Mouse (Mus musculus): ENCODE results near the gene Cct8. TPM values are rescaled to one million over a fixed set of nuclear protein-coding genes. Genes with fewer than 3 reads are reported as not detected.
A peak's percentile ranks its signal among the peaks of the same experiment; 100 is the strongest.
"Not testable (repeated sequence)": the region's sequence is repeated elsewhere in the genome, so short reads cannot be mapped to it uniquely, and the experiment has no call there.

Cct8 gene
- polyA plus RNA-seq, 1 experiment from 2014 or later = 379 TPM

DNA sequence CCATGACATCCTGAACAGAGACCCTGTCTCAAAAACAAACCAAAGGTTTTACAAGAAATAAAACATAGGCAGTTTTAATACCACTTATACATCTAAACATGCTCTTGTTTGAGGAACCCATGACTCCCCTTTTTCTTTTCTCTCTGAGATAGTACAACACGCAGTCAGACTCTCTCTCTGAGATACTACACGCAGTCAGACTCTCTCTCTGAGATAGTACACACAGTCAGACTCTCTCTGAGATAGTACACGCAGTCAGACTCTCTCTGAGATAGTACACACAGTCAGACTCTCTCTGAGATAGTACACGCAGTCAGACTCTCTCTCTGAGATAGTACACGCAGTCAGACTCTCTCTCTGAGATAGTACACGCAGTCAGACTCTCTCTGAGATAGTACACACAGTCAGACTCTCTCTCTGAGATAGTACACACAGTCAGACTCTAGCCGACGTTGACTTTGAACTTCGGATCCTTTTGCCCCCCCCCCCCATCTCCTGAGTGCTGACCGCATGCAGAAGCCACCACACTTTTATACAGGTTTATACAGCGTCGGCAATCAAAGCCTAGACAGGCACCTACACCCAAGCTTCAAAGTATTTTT is 3.4 kb downstream of the Cct8 start:
- H3K27ac ChIP-seq (replicated peaks); H3K27me3 ChIP-seq (replicated peaks); H3K4me3 ChIP-seq (replicated peaks); H3K9me3 ChIP-seq (replicated peaks); ATAC-seq (ENCODE audit: low FRiP score); H3K4me2 ChIP-seq; H3K9ac ChIP-seq (replicated peaks): not testable (repeated sequence)
- 96% methylated on average over 12 of the region's 12 CpGs for WGBS
- Histone ChIP-seq H3K4me1 (peaks cover 23% of the 10 kb centered on the region), H3K36me3 (peaks cover 56% of the 10 kb centered on the region)

DNA sequence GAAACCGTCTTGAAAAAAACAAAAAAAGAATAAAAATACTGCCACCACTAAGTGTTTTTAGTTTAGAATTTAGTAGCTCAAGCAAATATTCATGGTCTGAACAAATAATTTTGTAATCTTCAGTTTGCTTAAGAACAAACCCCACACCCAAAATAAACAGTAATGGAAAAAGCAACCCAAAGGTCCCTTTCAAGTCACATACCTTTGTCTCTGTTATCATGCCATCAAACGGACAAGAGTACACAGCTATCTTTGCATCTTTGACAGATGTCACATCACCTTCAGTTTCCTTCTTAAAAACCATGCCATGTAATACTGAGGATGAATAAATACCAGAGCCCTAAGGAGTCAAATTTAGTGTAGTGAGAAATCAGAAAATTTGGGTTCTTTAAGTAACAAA is 7.1 kb downstream of the Cct8 start:
- Histone ChIP-seq H3K4me2 (no peak overlapping the region), H3K4me1 (no peaks in the 10 kb centered on the region), H3K9ac (replicated peaks) (no peak overlapping the region), H3K27ac (replicated peaks) (no peak overlapping the region), H3K27me3 (replicated peaks) (no peaks in the 10 kb centered on the region), H3K9me3 (replicated peaks) (no peaks in the 10 kb centered on the region), H3K4me3 (replicated peaks) (no peak overlapping the region), H3K36me3 (peaks cover 90% of the 10 kb centered on the region)
- 92% methylated on average over 2 of the region's 2 CpGs for WGBS
- no peak for ATAC-seq (ENCODE audit: low FRiP score)

DNA sequence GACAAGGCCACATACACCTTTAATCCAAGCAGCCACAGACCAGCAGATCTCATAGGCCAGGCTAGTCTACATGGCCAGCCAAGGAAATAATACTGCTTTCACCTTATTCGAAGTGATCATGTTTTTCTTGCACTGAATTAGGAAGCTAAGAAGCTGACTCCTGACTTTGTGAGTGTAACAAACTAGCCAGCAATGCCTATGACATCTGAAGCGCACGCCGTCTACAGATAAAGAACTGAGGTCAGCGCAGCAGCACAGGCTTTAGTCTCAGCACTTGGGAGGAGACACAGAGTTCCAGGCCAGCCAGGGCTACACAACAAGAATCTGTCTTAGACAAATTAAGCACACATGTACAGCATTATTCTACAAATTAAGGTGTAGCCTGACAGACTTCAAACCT is 8.9 kb downstream of the Cct8 start:
- Histone ChIP-seq H3K4me1 (no peaks in the 10 kb centered on the region), H3K9me3 (replicated peaks) (no peaks in the 10 kb centered on the region), H3K9ac (replicated peaks) (no peak overlapping the region), H3K4me3 (replicated peaks) (no peak overlapping the region), H3K36me3 (peaks cover 93% of the 10 kb centered on the region), H3K4me2 (no peak overlapping the region), H3K27me3 (replicated peaks) (no peaks in the 10 kb centered on the region), H3K27ac (replicated peaks) (no peak overlapping the region)
- no peak for ATAC-seq (ENCODE audit: low FRiP score)
- 97% methylated on average over 5 of the region's 5 CpGs for WGBS

DNA sequence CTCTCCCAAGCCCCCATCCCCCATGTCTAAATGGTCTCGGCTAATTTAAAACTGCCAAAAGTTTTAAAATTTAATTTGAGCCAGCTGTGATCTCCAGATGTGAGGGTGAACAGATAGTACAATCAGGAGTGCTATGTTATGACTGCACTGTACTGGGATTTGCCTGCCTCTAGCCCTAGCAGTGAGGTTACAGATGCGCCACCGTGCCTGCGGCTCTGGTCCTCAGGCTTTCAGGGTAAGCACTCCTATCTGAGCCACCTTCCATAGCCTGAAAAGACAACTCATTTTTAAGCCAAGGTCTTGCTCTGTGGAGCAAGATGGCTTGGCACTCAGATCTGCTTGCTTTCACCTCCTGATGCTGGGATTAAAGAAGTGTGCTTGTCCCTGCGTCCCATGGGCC is 11.3 kb downstream of the Cct8 start:
- 93% methylated on average over 5 of the region's 5 CpGs for WGBS
- Histone ChIP-seq H3K36me3 (peaks cover 75% of the 10 kb centered on the region), H3K4me3 (replicated peaks) (no peak overlapping the region), H3K27ac (replicated peaks) (no peak overlapping the region), H3K27me3 (replicated peaks) (no peaks in the 10 kb centered on the region), H3K9ac (replicated peaks) (no peak overlapping the region), H3K4me2 (no peak overlapping the region), H3K9me3 (replicated peaks) (no peaks in the 10 kb centered on the region), H3K4me1 (no peaks in the 10 kb centered on the region)
- no peak for ATAC-seq (ENCODE audit: low FRiP score)

DNA sequence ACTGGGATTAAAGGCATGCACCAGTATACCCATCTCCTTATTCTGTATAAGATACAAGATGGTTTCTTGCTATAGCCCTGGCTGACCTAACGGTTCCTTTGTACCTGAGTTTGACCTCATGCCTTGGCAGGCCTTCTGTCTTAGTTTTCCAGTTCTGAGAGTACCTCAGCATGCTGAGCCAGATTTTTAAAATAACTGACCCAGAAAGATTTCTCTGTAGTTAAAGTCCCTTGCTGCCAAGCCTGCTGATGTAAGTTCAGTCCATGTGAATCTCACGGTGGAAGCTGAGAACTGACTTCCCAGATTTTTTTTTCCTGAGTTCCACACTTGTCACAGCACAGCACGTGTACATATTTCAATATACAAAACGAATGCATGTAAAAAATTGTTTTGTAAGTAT is 25.1 kb downstream of the Cct8 start:
- Histone ChIP-seq H3K27me3 (replicated peaks) (no peaks in the 10 kb centered on the region), H3K27ac (replicated peaks) (no peak overlapping the region), H3K36me3 (peaks cover 74% of the 10 kb centered on the region), H3K9ac (replicated peaks) (no peak overlapping the region), H3K4me2 (no peak overlapping the region), H3K4me3 (replicated peaks) (no peak overlapping the region), H3K9me3 (replicated peaks) (no peaks in the 10 kb centered on the region), H3K4me1 (no peaks in the 10 kb centered on the region)
- no peak for ATAC-seq (ENCODE audit: low FRiP score)
- WGBS = 93% methylated on average over 4 of the region's 4 CpGs

DNA sequence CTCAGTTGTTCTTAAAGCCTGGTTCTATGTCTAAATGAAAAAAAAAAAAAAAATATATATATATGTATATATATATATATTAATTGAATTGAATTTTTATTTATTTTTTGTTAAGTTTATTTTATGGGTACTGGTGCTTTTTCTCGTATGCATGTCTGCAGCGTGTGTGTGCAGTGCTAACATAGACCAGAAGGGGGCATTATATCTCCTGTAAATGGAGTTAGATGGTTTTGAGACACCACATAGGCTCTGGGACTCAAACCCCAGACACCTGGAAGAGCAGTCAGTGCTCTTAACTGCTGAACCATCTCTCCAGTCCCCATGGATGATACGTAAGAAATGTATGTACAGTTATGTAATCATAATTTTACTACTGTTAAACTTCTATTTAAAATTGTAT is 36.9 kb downstream of the Cct8 start:
- Histone ChIP-seq H3K9ac (replicated peaks) (no peak overlapping the region), H3K9me3 (replicated peaks) (no peaks in the 10 kb centered on the region), H3K36me3 (peaks cover 25% of the 10 kb centered on the region), H3K27me3 (replicated peaks) (no peaks in the 10 kb centered on the region), H3K4me2 (no peak overlapping the region), H3K4me3 (replicated peaks) (no peak overlapping the region), H3K27ac (replicated peaks) (no peak overlapping the region), H3K4me1 (peaks cover 26% of the 10 kb centered on the region)
- ATAC-seq (ENCODE audit: low FRiP score) = no peak
- 96% methylated on average over 3 of the region's 3 CpGs for WGBS

DNA sequence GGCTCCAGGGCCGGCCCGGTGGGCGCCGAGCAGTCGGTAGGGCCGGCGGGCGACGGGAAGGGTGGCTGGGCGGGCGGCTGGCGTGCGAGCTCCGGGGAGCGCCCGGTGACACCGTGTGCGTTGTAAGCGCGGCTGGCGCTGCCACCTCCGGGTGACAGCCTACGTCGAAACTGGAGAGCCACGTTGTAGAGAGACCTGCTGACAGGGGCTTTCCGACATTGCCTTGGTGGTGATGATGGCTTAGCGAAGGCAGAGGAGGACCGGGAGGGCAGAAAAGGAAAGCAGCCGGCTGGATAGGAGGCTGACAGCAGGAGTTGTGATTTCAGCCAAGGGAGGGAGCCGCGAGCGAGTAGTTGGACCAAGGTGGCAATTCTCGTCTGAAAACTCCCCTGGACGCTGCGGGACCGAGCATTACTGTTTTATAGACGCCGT is 40.5 kb downstream of the Cct8 start:
- Histone ChIP-seq H3K9ac (replicated peaks) (peak overlapping the region; percentile 90), H3K27me3 (replicated peaks) (no peaks in the 10 kb centered on the region), H3K4me1 (peaks cover 26% of the 10 kb centered on the region), H3K4me2 (peak overlapping the region; percentile 87), H3K4me3 (replicated peaks) (peak overlapping the region; percentile 69), H3K27ac (replicated peaks) (peak overlapping the region; percentile 86), H3K36me3 (peaks cover 9% of the 10 kb centered on the region), H3K9me3 (replicated peaks) (no peaks in the 10 kb centered on the region)
- under 1% methylated on average over 38 of the region's 38 CpGs for WGBS
- ATAC-seq (ENCODE audit: low FRiP score) = peak; percentile 72

DNA sequence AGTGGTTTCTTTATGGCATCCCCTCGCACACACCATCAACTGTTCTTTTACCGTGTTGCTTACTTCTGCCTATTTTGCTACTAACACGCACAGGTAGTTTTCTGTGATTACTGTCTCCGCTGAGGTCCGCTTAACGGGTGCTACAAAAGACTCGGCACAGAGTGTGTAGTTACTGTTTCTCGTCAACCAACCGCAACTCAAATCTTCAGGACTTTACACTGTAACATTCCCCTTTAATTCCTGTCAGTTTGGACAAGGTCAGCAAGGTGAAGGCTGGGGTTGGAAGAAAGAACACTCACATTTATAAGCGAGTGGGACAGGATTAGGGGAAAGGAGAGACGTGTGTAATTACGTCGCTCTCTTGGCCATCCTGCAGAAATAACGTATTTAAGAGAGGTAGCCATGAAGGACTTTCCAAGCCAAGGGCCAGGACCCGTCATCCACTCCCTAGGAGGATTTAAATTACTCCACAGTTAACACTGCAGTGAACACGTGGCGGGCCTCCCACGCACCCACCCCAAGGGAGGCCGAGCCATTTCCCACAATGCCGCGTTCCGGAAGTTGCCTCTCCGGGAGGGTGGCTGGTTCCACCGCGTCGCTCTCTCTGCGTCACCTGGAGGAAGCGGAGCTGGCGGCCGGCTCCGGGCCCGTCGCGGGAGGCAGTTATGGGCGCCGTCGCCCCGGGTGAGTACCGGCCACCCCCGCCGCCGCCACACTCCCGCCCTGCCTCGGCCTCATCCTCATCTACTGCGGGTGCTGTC is 41.1 kb downstream of the Cct8 start, which contains the start of gene Usp16:
Gene Usp16 (plus strand): TSS at position 285 of the 761 bp plus-strand sequence.
- Histone ChIP-seq H3K9ac (replicated peaks) (peak within 1 kb of the TSS; percentile 90), H3K36me3 (peaks cover 5% of the 10 kb centered on the region), H3K4me3 (replicated peaks) (peak within 1 kb of the TSS; percentile 69), H3K4me2 (peak within 1 kb of the TSS; percentile 87), H3K4me1 (peaks cover 26% of the 10 kb centered on the region), H3K9me3 (replicated peaks) (no peaks in the 10 kb centered on the region), H3K27me3 (replicated peaks) (no peaks in the 10 kb centered on the region), H3K27ac (replicated peaks) (peak within 1 kb of the TSS; percentile 86)
- WGBS = 6% methylated on average over 45 of the region's 45 CpGs
- peak; percentile 98 for ATAC-seq (ENCODE audit: low FRiP score)

DNA sequence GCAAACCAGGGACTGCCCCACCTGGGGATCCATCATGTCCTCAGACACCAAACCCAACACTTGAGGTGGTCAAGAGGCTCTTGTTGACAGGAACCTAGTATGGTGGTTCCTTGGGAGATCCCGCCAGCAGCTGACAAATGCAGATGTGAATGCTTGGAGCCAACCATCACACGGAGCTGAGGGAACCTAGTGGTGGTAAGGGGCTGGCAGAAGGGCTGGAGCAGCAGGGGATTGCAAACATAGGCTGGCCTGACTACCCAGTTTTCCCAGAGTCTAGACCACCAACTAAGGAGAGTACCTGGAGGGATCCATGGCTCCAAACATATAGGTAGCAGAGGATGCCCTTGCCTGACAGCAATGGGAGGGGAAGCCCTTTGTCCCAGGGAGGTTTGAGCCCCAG is 42.4 kb downstream of the Cct8 start:
- Histone ChIP-seq H3K4me2 (no peak overlapping the region), H3K4me3 (replicated peaks) (no peak overlapping the region), H3K27ac (replicated peaks) (no peak overlapping the region), H3K9me3 (replicated peaks) (no peaks in the 10 kb centered on the region), H3K4me1 (peaks cover 26% of the 10 kb centered on the region), H3K27me3 (replicated peaks) (no peaks in the 10 kb centered on the region), H3K9ac (replicated peaks) (no peak overlapping the region), H3K36me3 (no peaks in the 10 kb centered on the region)
- no peak for ATAC-seq (ENCODE audit: low FRiP score)
- 84% methylated on average over 2 of the region's 2 CpGs for WGBS

DNA sequence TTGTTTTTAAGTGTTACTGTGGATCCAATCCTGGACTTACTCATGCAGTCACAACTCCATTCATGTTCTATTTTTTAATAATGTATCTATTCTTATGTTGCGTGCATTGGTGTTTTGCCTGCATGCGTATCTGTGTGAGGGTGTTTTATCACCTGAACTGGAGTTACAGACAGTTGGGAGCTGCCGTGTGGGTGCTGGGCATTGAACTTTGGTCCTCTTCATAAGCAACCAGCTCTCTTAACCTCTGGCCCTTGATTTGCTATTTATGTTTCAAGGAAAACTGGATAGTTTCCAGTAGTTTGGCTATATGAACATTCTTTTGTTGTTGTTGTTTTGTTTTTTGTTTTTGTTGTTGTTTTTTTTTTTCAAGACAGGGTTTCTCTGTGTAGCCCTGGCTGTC is 50.1 kb downstream of the Cct8 start:
- Histone ChIP-seq H3K4me2 (no peak overlapping the region), H3K4me3 (replicated peaks) (no peak overlapping the region), H3K27ac (replicated peaks) (no peak overlapping the region), H3K9me3 (replicated peaks) (no peaks in the 10 kb centered on the region), H3K36me3 (no peaks in the 10 kb centered on the region), H3K4me1 (peaks cover 11% of the 10 kb centered on the region), H3K27me3 (replicated peaks) (0 out of 2 replicates have a peak, but pooled peaks cover 4% of the 10 kb centered on the region), H3K9ac (replicated peaks) (no peak overlapping the region)
- no peak for ATAC-seq (ENCODE audit: low FRiP score)
- 96% methylated on average over 3 of the region's 3 CpGs for WGBS

DNA sequence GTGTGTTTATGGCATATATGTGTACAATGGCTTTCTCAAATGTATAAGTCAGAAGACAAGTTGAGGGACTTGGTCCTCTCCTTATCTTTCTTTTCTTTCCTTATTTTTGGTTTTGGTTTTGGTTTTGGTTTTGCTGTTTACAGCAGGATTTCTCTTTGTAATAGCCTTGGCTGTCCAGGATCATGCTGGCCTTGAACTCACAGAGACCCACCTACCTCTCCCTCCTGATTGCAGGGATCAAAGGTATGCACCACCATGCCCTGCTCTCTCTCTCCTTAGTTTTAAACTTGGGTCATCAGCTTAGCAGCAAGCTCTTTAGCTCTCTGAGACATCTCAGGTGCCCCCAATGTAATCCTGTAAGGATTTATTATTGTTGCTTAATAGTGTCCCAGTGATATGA is 50.6 kb downstream of the Cct8 start:
- H3K9me3 ChIP-seq (replicated peaks) = no peaks in the 10 kb centered on the region
- 0 out of 2 replicates have a peak, but pooled peaks cover 4% of the 10 kb centered on the region for H3K27me3 ChIP-seq (replicated peaks)
- no peaks in the 10 kb centered on the region for H3K36me3 ChIP-seq
- no peak overlapping the region for H3K9ac ChIP-seq (replicated peaks)
- no peak for ATAC-seq (ENCODE audit: low FRiP score)
- H3K4me3 ChIP-seq (replicated peaks) = no peak overlapping the region
- H3K4me1 ChIP-seq = peaks cover 11% of the 10 kb centered on the region
- no peak overlapping the region for H3K4me2 ChIP-seq
- H3K27ac ChIP-seq (replicated peaks) = no peak overlapping the region

DNA sequence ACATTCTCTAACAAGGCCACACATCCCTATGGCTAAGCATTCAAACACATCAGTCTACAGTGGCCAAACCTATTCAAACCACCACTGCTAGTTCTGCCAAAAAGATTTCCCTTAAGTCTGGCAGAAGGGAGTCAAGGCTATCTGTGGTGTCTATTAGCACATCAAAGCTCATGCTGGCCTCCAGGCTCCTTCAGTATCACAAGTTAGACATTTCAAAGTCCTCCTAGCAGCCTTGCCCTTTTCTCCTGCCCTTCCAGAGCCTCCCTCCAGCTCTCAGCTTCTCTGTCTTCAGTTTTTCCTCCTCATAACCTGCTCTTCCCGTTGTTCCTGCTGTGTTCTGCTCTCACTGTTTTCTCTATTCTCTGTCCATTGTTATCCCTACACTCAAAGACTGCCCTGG is 51.6 kb downstream of the Cct8 start:
- Histone ChIP-seq H3K4me2 (no peak overlapping the region), H3K27me3 (replicated peaks) (0 out of 2 replicates have a peak, but pooled peaks cover 4% of the 10 kb centered on the region), H3K36me3 (no peaks in the 10 kb centered on the region), H3K4me1 (peaks cover 19% of the 10 kb centered on the region), H3K9me3 (replicated peaks) (no peaks in the 10 kb centered on the region), H3K9ac (replicated peaks) (no peak overlapping the region), H3K4me3 (replicated peaks) (no peak overlapping the region), H3K27ac (replicated peaks) (no peak overlapping the region)
- ATAC-seq (ENCODE audit: low FRiP score) = no peak
- whole genome bisulfite sequencing = 63% methylated on average over 1 of the region's 1 CpGs

Measured in neural tube, embryonic 15.5 days (tissue).